Mouse (Mus musculus): Measurements from ENCODE around the gene Rptor.

The Rptor gene

GRCm38 (mm10) chr11:119687966-119688365 lies 85.3 kb downstream of the Rptor start:
- DNase-seq (ENCODE audit: low read depth, low spot score) = no peak

GRCm38 (mm10) chr11:119689936-119690335 lies 87.2 kb downstream of the Rptor start:
- no peak for DNase-seq (ENCODE audit: low read depth, low spot score)

- no peak for DNase-seq (ENCODE audit: low read depth, low spot score)
These were observed 89.6 kb downstream of the Rptor start for GRCm38 (mm10) chr11:119692196-119692910.

GRCm38 (mm10) chr11:119692911-119693261 lies 90.2 kb downstream of the Rptor start:
- DNase-seq (ENCODE audit: low read depth, low spot score) = no peak

GRCm38 (mm10) chr11:119694146-119694860 lies 91.6 kb downstream of the Rptor start:
- DNase-seq (ENCODE audit: low read depth, low spot score) = no peak

GRCm38 (mm10) chr11:119696401-119696800 lies 93.7 kb downstream of the Rptor start:
- no peak for DNase-seq (ENCODE audit: low read depth, low spot score)

GRCm38 (mm10) chr11:119705381-119706066 lies 102.8 kb downstream of the Rptor start:
- no peak for DNase-seq (ENCODE audit: low read depth, low spot score)

- DNase-seq (ENCODE audit: low read depth, low spot score) = no peak
These were observed 104.6 kb downstream of the Rptor start for GRCm38 (mm10) chr11:119707259-119707658.

- DNase-seq (ENCODE audit: low read depth, low spot score) = no peak
These were observed 106.5 kb downstream of the Rptor start for GRCm38 (mm10) chr11:119709239-119709638.

- DNase-seq (ENCODE audit: low read depth, low spot score) = no peak
These were observed 107.6 kb downstream of the Rptor start for GRCm38 (mm10) chr11:119710338-119710737.

GRCm38 (mm10) chr11:119710822-119711221 lies 108.1 kb downstream of the Rptor start:
- DNase-seq (ENCODE audit: low read depth, low spot score) = no peak

GRCm38 (mm10) chr11:119715437-119715836 lies 112.7 kb downstream of the Rptor start:
- DNase-seq (ENCODE audit: low read depth, low spot score) = no peak

- no peak for DNase-seq (ENCODE audit: low read depth, low spot score)
These were observed 113.3 kb downstream of the Rptor start for GRCm38 (mm10) chr11:119715841-119716596.

- DNase-seq (ENCODE audit: low read depth, low spot score) = no peak
These were observed 115.4 kb downstream of the Rptor start for GRCm38 (mm10) chr11:119718115-119718514.

GRCm38 (mm10) chr11:119720101-119721048 lies 117.7 kb downstream of the Rptor start:
- DNase-seq (ENCODE audit: low read depth, low spot score) = no peak

- no peak for DNase-seq (ENCODE audit: low read depth, low spot score)
These were observed 122.0 kb downstream of the Rptor start for GRCm38 (mm10) chr11:119724709-119725108.

- DNase-seq (ENCODE audit: low read depth, low spot score) = no peak
These were observed 128.7 kb downstream of the Rptor start for GRCm38 (mm10) chr11:119731382-119731781.

GRCm38 (mm10) chr11:119732362-119732761 lies 129.7 kb downstream of the Rptor start:
- DNase-seq (ENCODE audit: low read depth, low spot score) = no peak

- no peak for DNase-seq (ENCODE audit: low read depth, low spot score)
These were observed 130.4 kb downstream of the Rptor start for GRCm38 (mm10) chr11:119732961-119733656.

GRCm38 (mm10) chr11:119733657-119733990 lies 130.9 kb downstream of the Rptor start:
- no peak for DNase-seq (ENCODE audit: low read depth, low spot score)
